Mouse (Mus musculus): Measurements from ENCODE around the gene Dlgap1. TPM values are rescaled to one million over a fixed set of nuclear protein-coding genes. Genes with fewer than 3 reads are reported as not detected.
A peak's percentile ranks its signal among the peaks of the same experiment; 100 is the strongest.

Dlgap1 gene
- total and polyA plus RNA-seq, 2 experiments from 2014 or later = 0.20 to 0.76 TPM

DNA sequence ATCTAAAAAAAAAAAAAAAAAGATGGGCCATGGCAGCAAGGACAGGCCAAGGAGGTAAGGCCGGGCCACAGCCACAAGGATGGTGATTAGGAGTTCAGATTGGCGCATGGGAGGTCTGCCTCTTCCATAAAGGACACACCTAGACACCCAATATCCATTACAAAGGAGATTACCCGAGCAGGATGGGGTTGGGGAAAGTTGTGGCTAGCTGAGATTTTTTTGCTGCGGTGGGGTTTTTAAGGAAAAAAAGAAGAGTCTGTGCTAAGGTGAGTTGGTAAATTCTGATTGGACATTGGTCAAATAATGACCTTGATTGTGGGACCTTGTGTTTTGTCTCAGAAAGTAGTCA is 859.3 kb downstream of the Dlgap1 start:
- Histone ChIP-seq H3K36me3 (replicated peaks; ENCODE audit: control insufficient read depth, insufficient read depth, low read length) (no peaks in the 10 kb centered on the region), H3K9me3 (replicated peaks; ENCODE audit: control insufficient read depth, low read length) (no peaks in the 10 kb centered on the region), H3K27me3 (ENCODE audit: control insufficient read depth, insufficient read depth, low read length) (peaks cover 14% of the 10 kb centered on the region; the same call in 1 of the 2 replicates), H3K4me3 (ENCODE audit: low read depth, low read length) (no peak overlapping the region), H3K4me1 (ENCODE audit: control insufficient read depth, insufficient read depth) (no peaks in the 10 kb centered on the region), H3K9ac (replicated peaks; ENCODE audit: low read depth, low read length) (no peak overlapping the region), H3K4me2 (ENCODE audit: low read depth, low read length) (no peak overlapping the region), H3K27ac (ENCODE audit: low read depth) (no peak overlapping the region)
- no peak for TF ChIP-seq EP300 (IDR thresholded peaks at IDR 0.05; ENCODE audit: low read depth)
- TF ChIP-seq CTCF (IDR thresholded peaks at IDR 0.05; ENCODE audit: low read depth) = no peak
- DNase-seq (ENCODE audit: low spot score) (no peak), ATAC-seq (ENCODE audit: insufficient read depth, low read depth) (no peak)
- 84% methylated on average over 4 of the region's 4 CpGs for WGBS

DNA sequence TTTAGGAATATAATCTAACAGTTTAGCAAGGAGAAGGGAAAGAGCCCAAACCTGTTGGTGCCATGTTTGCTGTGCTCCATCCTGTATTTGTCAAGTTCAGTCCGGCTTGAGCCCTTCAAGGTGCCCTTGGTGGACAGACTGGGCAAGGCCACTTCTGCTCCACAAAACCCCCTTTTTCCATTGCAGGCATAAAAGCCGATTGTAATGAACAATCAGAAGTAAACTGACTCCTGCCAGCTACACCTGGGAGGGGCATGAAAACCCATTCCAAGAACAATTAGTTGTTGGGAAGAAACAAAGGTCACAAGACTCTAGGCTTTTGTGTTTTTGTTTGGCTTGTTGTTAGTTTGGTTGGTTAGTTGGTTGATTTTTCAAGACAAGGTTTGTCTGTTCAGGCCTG is 859.7 kb downstream of the Dlgap1 start:
- DNase-seq (ENCODE audit: low spot score) (no peak), ATAC-seq (ENCODE audit: insufficient read depth, low read depth) (no peak)
- Histone ChIP-seq H3K4me1 (ENCODE audit: control insufficient read depth, insufficient read depth) (no peaks in the 10 kb centered on the region), H3K9ac (replicated peaks; ENCODE audit: low read depth, low read length) (no peak overlapping the region), H3K9me3 (replicated peaks; ENCODE audit: control insufficient read depth, low read length) (no peaks in the 10 kb centered on the region), H3K4me3 (ENCODE audit: low read depth, low read length) (no peak overlapping the region), H3K27me3 (ENCODE audit: control insufficient read depth, insufficient read depth, low read length) (peaks cover 16% of the 10 kb centered on the region), H3K27ac (ENCODE audit: low read depth) (no peak overlapping the region), H3K4me2 (ENCODE audit: low read depth, low read length) (no peak overlapping the region), H3K36me3 (replicated peaks; ENCODE audit: control insufficient read depth, insufficient read depth, low read length) (no peaks in the 10 kb centered on the region)
- no peak for TF ChIP-seq EP300 (IDR thresholded peaks at IDR 0.05; ENCODE audit: low read depth)
- TF ChIP-seq CTCF (IDR thresholded peaks at IDR 0.05; ENCODE audit: low read depth) = no peak
- WGBS = 77% methylated on average over 2 of the region's 2 CpGs

DNA sequence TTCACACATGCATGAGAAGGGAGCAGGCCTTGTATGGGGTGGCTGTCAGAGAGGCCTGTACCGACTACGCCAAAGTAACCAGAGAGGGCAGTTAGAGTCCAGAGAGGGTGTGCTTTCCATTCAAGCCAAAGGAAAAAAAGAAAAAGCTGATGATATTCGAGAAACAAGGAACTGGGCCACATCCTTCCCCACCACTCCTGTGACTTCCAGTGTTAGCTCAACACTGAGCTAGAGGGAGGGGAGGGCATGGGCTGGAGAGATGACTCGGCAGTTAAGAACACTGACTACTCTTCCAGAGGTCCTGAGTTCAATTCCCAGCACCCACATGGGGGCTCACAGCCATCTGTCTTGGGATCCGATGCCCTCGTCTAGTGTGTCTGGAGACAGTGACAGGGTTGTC is 860.3 kb downstream of the Dlgap1 start:
- Histone ChIP-seq H3K27me3 (ENCODE audit: control insufficient read depth, insufficient read depth, low read length) (peaks cover 18% of the 10 kb centered on the region), H3K4me3 (ENCODE audit: low read depth, low read length) (no peak overlapping the region), H3K9ac (replicated peaks; ENCODE audit: low read depth, low read length) (no peak overlapping the region), H3K27ac (ENCODE audit: low read depth) (no peak overlapping the region), H3K4me2 (ENCODE audit: low read depth, low read length) (no peak overlapping the region), H3K36me3 (replicated peaks; ENCODE audit: control insufficient read depth, insufficient read depth, low read length) (no peaks in the 10 kb centered on the region), H3K9me3 (replicated peaks; ENCODE audit: control insufficient read depth, low read length) (no peaks in the 10 kb centered on the region), H3K4me1 (ENCODE audit: control insufficient read depth, insufficient read depth) (no peaks in the 10 kb centered on the region)
- ATAC-seq (ENCODE audit: insufficient read depth, low read depth) (no peak), DNase-seq (ENCODE audit: low spot score) (no peak)
- TF ChIP-seq EP300 (IDR thresholded peaks at IDR 0.05; ENCODE audit: low read depth) (no peak), CTCF (IDR thresholded peaks at IDR 0.05; ENCODE audit: low read depth) (no peak)
- 83% methylated on average over 6 of the region's 6 CpGs for WGBS

DNA sequence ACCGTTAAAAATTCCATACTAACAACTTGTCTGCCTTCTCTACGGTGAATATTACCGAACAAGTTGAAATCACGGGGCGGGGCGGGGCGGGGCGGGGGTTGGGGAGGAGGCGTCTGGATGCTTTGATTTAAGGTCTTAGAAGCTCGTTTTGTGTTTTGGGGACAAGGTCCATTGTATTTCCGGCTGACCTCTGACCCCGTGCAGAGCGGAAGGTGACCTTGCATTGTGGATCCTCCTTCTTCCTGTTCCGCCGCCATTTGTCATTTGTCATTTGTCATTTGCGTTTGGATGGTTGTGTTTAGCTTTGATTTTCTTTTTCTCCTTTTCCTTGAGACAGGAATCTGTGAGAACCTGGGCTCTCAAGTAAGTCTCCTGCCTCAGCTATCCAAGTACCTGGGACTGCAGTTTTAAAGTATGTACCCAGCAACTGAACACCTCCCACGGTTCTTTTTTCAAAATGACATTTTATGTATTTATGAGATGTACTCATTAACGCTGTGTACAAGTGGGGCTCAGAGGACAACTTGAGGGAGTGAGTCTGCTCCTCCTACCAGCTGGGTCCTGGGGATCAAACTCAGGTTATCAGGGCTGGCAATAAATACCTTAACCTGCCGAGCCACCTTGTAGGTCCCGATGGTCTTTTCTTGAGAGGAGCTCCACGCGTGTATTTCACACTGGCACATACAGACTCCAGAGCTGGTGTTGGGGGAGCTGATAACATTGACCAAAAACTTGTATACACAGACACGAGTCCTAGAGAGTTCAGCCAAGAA is 861.3 kb downstream of the Dlgap1 start:
- DNase-seq (ENCODE audit: low spot score) (no peak), ATAC-seq (ENCODE audit: insufficient read depth, low read depth) (no peak)
- Histone ChIP-seq H3K9ac (replicated peaks; ENCODE audit: low read depth, low read length) (no peak overlapping the region), H3K4me1 (ENCODE audit: control insufficient read depth, insufficient read depth) (no peaks in the 10 kb centered on the region), H3K4me2 (ENCODE audit: low read depth, low read length) (no peak overlapping the region), H3K36me3 (replicated peaks; ENCODE audit: control insufficient read depth, insufficient read depth, low read length) (no peaks in the 10 kb centered on the region), H3K4me3 (ENCODE audit: low read depth, low read length) (no peak overlapping the region), H3K27ac (ENCODE audit: low read depth) (no peak overlapping the region), H3K27me3 (ENCODE audit: control insufficient read depth, insufficient read depth, low read length) (peaks cover 18% of the 10 kb centered on the region), H3K9me3 (replicated peaks; ENCODE audit: control insufficient read depth, low read length) (no peaks in the 10 kb centered on the region)
- whole genome bisulfite sequencing = 85% methylated on average over 23 of the region's 23 CpGs
- TF ChIP-seq EP300 (IDR thresholded peaks at IDR 0.05; ENCODE audit: low read depth) (no peak), CTCF (IDR thresholded peaks at IDR 0.05; ENCODE audit: low read depth) (no peak)

DNA sequence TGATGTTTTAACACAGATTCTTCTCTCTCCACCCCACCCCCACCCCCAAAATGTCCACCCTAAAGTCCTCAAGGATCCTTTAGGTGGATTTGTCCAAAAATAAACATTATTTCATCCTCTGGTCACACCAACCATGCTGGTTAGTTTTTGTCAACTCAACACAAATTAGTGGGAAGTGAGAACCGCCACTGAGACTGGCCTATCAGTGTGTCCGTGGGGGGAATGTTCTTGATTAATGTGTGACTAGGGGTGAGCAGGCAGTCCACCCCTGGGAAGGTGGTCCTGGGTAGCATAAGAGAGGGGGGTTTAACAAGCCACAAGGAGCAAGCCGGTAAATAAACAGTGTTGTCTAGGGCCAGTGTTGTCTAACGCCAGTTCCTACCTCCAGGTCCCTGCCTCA is 862.7 kb downstream of the Dlgap1 start:
- TF ChIP-seq EP300 (IDR thresholded peaks at IDR 0.05; ENCODE audit: low read depth) (no peak), CTCF (IDR thresholded peaks at IDR 0.05; ENCODE audit: low read depth) (no peak)
- Histone ChIP-seq H3K36me3 (replicated peaks; ENCODE audit: control insufficient read depth, insufficient read depth, low read length) (no peaks in the 10 kb centered on the region), H3K9me3 (replicated peaks; ENCODE audit: control insufficient read depth, low read length) (no peaks in the 10 kb centered on the region), H3K4me3 (ENCODE audit: low read depth, low read length) (no peak overlapping the region), H3K27ac (ENCODE audit: low read depth) (no peak overlapping the region), H3K4me2 (ENCODE audit: low read depth, low read length) (no peak overlapping the region), H3K9ac (replicated peaks; ENCODE audit: low read depth, low read length) (no peak overlapping the region), H3K27me3 (ENCODE audit: control insufficient read depth, insufficient read depth, low read length) (peaks cover 23% of the 10 kb centered on the region), H3K4me1 (ENCODE audit: control insufficient read depth, insufficient read depth) (no peaks in the 10 kb centered on the region)
- DNase-seq (ENCODE audit: low spot score) = no peak
- ATAC-seq (ENCODE audit: insufficient read depth, low read depth) = no peak
- 79% methylated on average over 4 of the region's 4 CpGs for WGBS

DNA sequence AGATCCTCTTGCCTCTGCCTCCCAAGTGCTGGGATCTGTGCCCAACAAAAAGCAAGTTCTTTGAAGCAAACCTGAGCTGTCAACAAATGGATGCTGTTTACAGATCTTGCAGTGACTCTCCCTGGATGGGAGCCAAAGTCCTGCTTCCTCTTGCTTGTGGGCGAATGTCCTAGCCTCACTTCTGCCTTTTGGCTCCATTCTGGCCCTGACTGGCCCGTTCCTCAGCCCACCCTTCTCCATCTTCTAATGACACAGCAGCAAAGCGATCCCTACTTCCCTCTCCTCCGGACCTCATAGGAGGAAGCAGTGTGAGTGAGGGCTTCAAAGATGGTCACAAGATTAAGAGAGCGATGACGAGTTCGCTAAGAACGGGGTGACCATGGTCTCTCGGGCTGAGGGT is 863.7 kb downstream of the Dlgap1 start:
- no peak overlapping the region for H3K9ac ChIP-seq (replicated peaks; ENCODE audit: low read depth, low read length)
- H3K27me3 ChIP-seq (ENCODE audit: control insufficient read depth, insufficient read depth, low read length) = peaks cover 26% of the 10 kb centered on the region
- no peak for DNase-seq (ENCODE audit: low spot score)

More for the DNA sequence above, 863.7 kb downstream of the Dlgap1 start:
- Histone ChIP-seq H3K27ac (ENCODE audit: low read depth) (no peak overlapping the region), H3K9me3 (replicated peaks; ENCODE audit: control insufficient read depth, low read length) (no peaks in the 10 kb centered on the region), H3K4me2 (ENCODE audit: low read depth, low read length) (no peak overlapping the region), H3K4me1 (ENCODE audit: control insufficient read depth, insufficient read depth) (no peaks in the 10 kb centered on the region), H3K36me3 (replicated peaks; ENCODE audit: control insufficient read depth, insufficient read depth, low read length) (no peaks in the 10 kb centered on the region), H3K4me3 (ENCODE audit: low read depth, low read length) (no peak overlapping the region)
- WGBS = 73% methylated on average over 9 of the region's 9 CpGs
- no peak for TF ChIP-seq EP300 (IDR thresholded peaks at IDR 0.05; ENCODE audit: low read depth)
- no peak for TF ChIP-seq CTCF (IDR thresholded peaks at IDR 0.05; ENCODE audit: low read depth)
- 0 out of 2 replicates have a peak, but pooled peaks have one; percentile 28 for ATAC-seq (ENCODE audit: insufficient read depth, low read depth)
